Mouse (Mus musculus): ENCODE data around the gene Clpx.
"Not testable (repeated sequence)": the region's sequence is repeated elsewhere in the genome, so short reads cannot be mapped to it uniquely, and the experiment has no call there.

Gene Clpx

DNA sequence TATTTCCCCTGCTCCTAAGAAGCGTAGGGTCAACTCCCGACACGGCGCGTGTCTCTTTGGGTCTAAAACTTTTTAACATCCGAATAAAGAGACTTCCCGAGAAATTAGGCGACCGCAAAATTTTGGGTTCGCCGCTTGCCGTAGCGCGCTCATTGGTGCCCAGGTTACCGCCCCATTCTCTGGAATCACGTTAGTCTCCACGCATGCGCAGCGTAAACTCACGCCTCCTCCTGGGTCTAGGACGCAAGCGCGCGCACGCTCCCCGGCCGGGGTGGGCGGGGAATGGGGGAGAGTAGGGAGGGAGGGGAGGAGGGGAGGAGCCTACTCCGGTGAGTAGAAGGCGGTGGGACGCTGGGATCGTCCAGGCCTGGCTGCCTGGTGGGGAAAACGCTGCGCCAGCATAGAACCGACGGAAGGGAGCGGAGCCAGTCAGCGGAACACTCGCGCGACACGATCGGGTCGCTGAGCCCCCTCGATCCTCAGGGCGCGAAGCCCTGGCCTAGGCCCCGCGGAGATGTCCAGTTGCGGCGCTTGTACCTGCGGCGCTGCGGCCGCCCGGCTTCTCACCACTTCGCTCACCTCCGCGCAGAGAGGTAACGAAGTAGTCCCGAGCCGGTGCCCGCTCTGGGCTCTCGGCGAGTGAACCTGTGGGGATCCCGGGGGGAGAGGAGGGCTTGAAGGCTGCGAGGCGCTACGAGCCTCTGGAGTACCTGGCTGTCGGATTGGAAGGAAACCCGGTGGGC is at the start of gene Clpx:
Gene Clpx (plus strand): TSS at position 288 of the 743 bp plus-strand sequence.
- peak; percentile 94 to 97 for DNase-seq

DNA sequence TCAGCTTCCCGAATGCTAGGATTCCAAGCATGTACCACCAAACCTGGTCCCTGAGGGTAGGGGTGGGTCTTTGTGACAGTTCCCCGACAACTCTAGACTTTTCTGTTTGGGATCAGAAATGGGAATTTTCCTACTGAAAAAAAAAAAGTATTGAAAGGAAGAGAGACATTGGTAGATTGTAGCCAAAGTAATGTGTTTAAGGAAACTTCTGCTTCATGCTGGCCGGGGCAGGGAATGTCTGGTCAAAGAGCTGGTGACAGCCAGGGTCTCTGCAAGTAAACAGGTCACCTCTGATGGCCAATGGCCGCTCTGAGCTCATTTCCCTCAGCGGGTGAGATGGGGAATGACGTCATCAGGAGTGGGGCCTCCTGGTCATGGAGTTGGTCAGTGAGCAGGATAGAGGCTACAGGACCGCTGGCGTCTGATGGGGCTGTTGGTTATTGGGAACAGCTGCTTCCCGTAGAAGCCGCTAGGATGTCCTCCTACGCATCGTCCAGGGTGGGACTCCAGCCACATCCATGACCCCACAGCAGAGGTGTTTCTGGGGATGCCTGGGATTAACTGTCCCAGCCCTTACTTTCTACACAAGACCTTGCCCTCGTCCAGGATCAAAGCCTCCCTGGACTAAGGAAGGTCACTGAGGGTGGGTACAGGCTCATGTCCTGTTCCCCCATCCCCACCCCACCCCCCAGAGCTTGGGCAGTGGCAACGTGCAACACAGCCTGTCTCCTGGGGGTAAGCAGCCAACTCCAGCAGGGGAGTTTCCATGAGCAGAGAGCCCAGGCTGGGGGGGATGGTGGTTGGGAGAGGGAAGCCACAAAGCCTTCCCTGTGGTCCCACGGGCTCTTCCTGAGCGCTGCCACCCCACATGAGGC is 46.3 kb upstream of the Clpx start:
- no peak for DNase-seq

DNA sequence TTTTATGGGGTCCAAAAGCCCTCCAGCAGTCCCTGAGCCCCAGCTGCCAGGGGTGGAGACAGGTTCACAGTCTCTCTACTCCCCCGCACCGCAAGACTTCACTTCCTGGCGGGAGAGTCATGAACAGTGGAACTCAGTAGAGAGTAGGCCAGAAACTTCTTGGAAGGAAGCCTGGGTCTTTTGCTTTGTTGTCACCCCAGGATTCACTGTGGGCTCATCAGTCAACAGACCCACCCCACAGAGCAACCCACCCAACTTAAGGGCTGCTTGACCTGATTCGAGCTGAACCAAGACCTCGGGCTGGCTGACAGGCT is 45.7 kb upstream of the Clpx start:
- no peak for DNase-seq

DNA sequence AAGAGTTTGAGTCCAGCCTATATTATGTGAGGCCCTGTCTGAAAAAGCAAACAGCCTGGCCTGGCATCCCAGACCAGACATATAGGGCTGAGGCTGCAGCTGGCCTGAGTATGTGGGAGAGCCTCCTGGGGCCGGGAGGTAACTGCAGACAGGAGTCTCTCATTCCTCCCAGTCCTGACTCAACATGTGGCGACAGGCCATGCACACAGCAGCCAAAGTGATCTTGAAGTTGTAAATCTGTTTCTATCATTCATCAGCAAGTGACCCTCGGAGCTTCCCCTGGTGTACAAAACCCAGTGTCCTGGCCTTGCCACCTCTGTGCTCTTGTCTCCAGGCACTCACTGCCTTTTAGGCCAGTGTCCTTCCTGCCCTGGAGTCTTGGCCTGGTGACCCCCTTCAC is 42.0 kb upstream of the Clpx start:
- no peak for DNase-seq

DNA sequence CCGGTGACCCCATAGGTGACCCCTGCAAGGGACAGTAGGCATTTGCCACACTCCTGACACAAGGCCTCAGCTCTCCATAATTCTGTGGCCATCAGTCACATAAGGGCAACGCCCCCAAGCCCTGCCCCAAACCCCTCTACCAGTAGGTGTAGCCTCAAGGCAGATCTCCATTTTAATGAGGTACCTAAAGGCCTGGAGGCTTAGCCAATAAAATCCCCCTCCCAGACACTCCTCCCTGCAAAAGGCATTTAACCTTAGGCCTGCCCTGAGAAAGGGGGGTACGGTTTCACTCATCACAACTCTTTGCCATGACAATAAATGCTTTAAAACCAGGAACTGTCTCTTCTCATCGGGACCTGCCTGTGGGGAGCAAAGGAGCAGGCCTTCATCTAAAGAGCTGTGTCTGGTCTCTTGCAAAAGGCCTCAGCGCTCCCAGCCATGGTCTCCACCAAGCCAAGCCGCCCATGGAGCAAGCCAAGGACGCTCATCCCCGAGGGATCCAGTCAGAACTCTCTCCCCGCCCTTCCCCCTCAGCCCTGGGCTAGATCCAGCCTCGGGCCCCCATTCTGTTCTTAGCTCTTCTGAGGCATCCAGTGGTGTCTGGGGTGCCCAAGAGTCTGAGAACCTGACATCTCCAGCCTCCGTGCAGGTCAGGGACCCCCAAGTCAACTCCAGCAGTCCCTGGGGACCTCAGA is 38.0 kb upstream of the Clpx start:
- no peak for DNase-seq

DNA sequence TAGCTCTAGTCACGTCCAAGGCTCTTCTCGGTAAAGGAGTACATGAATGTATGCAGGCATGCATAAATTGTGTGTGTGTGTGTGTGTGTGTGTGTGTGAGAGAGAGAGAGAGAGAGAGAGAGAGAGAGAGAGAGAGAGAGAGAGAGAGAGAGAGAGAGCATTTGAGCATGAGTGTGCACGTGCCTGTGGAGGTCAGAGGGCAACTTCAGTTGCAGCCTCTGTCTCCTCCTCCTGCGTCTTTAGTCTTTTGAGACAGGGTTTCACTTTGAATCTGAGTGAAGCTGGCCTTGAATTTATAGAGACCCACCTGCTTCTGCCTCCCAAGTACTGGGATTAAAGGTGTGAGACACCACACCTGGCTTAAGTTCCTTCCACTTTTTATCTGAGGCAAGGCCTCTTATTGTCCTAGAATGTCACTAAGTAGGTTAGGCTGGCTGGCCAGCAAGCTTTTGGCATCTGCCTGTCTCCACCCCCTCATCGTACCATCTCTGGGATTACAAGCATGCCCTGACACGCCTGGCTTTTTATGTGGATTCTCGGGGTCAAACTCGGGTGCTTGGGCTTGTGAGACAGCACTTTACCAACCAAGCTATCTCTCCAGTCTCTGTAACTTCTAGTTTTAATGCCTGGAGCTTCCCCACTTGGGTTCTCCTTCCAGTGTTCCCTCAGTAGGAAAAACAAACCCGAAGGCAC is 36.7 kb upstream of the Clpx start:
- DNase-seq: no peak

DNA sequence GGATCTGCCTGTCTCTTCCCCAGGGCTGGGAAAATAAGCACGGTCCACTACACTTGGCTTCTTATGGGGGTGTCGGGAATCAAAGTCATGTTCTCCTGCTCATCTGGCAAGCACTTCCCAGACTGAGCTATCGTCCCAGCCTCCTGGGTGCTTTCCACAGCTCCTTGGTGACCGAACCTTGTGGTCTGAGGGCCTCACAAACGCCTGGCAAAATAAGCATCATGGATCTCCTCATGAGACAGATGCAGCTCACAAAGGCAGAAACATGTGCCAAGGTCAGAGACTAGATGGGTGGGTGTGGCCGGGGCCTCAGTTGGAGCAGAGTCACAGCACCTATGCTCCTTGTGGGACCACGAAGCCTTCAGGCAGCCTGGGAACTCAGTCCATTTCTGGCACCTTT is 34.7 kb upstream of the Clpx start:
- DNase-seq: no peak

DNA sequence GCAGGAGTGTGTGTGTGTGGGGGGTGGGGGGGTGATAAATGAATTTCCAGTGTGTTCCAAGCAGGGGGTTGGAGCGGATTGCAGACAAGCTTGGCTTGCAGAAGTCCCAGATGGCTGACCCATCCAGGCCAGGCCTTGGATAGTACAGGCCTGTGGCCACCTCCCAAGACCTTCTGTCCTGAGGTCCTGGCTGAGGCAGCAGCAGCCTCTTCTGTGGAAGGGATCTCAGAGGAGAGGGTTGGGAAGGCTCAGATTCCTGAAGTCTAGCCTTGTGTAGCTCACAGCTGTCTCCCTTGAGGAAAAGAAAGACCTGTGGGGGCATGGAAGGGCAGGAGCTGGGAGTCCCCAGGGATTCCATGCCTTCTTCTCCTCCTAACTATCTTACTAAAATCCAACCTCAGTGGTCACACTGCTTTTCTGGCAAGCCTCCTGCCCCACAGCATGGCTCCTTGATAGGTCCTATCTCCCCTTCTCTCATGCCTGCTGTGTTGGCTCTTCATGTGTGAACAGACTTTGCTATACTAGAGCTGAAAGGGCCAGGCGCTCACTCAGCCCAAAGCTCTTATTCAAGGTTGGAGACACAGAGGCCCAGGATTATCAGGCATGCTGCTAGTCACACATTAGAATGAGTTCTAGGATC is 32.3 kb upstream of the Clpx start:
- DNase-seq: no peak

DNA sequence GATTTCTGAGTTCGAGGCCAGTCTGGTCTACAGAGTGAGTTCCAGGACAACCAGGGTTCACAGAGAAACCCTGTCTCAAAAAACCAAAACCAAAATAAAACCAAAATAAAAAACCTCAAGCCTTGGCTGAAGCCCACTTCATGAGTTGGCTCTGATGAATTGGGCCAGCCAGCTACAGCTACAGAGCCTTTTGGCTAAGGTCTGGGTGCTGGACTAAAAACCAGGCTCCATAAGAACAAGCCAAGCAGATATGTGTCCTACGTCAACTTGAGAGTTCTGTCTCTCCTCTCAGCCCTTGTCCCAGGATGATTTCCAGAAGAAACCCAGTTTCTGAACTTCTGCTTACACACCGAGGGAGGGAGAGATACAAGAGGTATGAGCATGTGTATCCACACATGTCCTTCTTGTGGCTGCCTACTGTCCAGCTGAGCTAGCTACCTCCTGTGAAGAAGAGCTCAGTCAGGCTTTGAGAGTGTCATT is 31.4 kb upstream of the Clpx start:
- no peak for DNase-seq

DNA sequence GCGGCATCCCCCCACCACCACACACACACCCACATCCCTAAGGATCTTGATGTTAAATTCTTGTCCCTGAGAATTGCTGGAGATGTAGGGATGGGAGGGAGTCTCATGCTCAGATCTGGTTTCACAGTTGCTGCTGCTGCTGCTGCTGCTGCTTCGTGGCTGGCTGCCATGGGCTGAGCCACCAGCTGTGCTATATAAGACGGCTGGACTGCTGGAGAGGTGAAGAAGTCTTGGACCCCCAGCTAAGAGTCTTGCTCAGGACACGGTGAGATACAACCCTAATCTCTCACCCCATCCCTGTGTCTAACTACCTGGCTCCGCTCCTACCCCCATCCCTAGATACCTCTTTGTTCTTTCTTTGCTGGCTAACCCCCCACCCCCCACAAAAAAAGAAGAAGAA is 29.1 kb upstream of the Clpx start, which contains the start of gene Cilp:
Gene Cilp (plus strand): TSS at position 222 of the 400 bp plus-strand sequence.
- no peak for DNase-seq

DNA sequence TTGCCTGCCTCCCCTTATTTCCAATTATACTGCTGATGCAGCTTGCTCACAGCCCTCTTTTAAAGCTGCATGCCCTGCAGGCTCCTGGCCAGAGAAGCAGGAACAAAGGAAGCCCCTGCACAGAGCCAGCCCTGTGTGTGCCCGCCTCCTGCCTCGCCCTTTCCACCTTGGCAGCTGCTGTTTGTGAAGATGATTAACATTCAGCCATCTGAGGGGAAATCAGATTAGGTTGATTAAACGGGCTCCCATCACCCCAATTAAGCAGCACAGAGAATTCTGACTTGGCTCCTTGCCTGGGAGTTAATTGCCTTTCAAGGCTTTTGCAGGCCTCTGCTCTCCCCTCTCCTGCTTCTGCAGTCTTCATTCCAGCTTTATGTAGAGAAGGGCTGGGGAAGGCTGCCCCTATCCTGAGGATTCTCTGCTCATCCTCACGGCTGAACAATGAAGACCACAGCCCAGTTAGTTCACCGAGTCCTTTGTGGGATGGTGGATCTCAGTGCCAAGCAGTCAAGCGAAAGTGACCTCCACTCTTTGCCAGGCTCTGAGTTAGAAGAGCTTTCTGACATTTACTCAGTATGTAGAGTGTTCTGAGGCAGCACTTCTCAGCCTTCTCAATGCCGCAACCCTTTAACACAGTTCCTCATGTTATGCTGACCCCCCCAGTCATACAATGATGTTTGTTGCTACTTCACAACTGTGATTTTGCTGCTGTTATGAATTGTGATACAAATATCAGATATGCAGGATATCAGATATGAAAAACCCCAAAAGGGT is 26.1 kb upstream of the Clpx start:
- DNase-seq: no peak

DNA sequence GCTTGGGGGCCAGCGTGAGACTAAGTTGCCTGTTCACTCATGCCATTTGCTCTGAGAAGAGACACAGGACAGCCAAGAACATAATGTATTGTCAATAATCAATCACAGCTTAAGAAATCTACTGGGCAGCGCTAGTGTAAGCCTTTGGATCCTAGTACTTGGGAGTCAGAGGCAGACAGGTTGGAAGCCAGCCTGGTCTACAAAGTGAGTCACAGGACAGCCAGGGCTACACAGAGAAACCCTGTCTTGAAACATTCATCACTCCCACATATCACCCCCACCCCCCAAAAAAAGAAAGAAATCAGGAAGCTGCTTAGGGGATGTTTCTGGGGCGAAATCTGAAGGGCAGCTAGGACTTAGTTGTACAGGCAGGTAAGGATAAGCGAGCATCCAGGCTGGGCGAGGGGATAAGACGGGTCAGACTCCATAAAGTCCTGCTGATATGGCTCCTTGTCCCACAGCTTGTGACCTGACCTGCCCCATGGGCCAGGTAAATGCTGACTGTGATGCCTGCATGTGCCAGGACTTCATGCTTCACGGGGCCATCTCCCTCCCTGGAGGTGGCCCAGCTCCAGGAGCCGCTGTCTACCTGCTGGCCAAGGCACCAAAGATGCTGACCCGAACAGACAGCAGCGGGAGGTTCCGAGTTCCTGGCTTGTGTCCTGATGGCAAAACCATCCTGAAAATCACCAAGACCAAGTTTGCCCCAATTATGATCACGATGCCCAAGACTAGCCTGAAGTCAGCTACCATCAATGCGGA is 20.8 kb upstream of the Clpx start:
- no peak for DNase-seq

DNA sequence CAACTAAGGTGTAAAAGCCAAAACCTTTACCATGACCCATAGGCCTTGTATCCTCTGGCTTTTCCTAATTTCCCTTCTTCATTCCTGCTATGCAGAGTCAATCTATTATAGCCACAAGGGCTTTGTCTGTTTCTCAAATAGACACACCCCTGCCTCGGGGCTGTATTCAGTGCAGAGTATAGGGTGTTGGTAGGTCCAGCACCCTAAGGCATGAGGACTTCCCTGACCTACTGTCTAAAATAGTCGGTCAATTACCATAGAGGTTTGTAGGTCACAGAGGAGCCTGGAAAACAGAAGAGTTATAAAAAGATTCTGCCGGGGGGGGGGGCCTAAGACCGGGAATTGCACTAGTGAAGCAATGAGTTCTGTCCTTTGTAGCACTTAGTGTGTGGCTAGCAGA is 20.2 kb upstream of the Clpx start:
- no peak for DNase-seq

DNA sequence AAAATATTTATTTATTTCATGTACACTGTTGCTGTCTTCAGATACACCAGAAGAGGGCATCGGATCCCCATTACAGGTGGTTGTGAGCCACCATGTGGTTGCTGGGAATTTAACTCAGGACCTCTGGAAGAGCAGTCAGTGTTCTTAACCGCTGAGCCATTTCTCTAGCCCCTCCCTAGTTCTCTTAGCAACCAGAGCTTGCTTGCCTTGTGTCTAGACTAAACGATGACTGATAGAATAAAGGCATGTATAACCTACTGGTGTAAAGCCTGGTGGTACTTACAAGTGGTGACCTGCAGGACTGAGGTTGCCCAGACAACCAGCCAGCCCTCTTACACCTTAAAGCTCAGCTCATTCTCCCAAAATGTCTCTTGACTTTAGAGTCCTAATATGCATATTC is 19.2 kb upstream of the Clpx start:
- not testable (repeated sequence) for DNase-seq

DNA sequence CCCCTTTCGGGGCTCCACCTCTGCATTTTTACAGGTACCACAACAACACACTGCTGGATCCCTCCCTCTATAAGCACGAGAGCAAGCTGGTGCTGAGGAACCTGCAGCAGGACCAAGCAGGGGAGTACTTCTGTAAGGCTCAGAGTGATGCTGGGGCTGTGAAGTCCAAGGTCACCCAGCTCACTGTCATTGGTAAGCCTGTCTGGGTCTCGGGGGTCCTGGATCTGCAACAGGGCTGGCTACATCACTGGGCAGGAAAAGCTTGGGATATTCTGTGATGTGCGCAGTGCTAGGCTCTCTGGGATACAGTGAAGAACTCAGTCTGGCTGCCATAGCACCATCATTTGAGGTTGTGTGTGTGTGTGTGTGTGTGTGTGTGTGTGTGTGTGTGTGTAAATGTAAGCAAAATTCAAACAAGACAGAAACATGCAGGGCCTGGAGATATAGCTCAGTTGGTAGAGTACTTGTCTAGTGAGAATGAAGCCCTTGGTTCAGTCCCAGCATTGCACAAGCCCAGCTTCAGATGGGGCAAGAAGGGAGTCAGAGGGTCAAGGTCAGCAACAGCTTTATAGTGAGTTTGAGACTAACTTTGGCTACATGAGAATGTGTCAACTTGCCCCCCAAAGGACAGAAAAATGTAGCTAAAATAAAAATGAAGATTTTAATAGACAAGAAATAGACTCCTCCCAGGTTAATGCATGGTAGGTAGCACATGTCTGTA is 18.1 kb upstream of the Clpx start:
- no peak for DNase-seq

DNA sequence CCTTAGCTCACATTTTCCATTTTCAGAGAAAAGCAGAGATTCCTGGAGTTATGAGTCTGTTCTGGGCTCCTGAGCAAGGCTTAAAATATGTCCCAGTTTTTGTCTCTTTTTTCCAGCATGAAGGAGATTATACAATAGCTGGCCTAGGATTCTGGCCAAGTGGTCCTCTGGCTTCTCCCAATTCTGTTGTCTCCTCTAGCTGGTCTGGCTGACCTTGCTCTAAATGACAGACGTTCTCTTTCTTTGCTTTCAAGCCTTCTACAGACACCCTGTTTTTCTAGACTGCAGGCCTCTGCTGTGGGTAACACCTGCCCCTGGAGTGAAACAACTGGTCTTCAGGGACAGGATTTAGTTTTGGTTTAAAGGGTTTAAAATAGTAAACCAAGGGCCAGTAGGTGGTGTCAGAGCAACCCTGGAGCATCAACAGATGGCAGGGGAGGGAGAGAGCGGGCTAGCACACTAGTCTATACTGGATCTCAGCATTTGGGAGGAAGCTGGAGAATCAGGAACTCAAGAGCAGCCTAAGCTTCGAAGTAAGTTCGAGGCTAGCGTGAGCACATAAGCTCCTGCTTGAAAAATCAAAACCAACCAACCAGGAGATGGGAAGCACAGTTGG is 12.4 kb upstream of the Clpx start:
- DNase-seq: no peak

DNA sequence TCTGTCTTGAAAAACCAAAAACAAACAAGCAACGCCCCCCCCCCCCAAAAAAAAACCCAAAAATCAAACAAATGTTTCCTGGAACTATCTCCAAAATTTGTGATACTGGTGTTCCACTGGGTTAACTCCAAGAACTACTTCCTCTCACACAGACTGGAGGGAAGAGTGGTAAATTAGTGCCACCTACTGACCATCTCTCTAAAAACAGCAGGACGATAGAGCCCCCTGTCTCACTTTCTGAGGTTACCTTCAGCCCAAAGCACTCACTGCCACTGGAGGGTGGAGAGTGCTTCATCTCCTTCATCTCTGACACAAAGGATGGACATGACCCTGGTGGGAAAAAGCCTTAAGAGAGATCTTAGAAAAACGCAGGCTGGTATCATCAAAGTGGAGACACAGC is 10.8 kb upstream of the Clpx start:
- no peak for DNase-seq

DNA sequence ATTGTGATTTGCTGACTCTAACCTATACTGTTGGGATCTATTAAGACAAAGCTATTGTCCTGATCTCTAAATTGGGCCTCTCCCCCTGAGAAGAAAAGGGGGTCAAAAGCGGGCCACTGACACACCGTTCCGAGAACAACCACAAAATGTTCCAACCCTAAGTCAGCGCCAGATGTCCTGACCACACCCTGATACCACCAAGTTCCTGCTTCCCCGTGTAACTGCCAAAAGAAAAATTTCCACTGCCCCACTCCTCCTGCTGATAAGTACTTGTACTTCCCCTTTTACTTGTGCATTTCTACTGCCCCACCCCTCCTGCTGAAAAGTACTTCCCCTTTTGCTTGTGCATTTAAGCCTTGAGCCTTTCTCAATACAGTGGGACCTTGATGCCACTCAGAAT is 5.8 kb upstream of the Clpx start:
- not testable (repeated sequence) for DNase-seq

DNA sequence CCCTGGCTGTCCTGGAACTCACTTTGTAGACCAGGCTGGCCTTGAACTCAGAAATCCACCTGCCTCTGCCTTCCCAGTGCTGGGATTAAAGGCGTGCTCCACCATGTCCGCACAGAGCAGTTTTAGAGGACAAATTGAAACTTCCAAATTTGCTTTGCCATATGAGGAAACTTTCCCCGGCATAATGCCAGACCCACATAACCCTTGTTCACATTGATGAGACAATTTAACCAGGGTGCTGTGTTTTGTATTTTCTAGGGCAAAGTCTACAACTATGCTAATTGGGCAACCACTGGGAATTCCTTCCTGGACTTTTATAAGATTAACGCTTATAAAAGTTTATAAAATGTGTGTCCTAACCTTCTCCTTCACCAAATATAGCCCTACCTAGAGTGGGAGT is 4.1 kb upstream of the Clpx start:
- no peak for DNase-seq

DNA sequence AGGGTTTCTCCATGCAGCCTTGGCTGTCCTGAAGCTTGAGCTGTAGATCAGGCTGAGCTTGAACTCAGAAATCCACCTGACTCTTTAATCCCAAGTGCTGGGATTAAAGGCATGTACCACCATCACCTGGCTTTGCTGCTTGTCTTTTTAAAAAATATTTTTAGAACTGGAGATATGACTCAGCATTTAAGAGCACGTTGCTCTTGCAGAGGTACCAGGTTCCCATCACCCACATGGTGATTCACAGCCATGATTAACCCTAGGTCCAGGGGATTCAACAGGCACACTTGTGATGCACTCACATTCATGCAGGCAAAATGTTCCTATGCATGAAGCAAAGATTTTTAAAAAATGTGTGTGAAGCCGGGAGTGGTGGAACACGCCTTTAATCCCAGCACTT is 1.6 kb upstream of the Clpx start:
- DNase-seq: no peak
